Mouse (Mus musculus) C2C12 (cell line): ENCODE data around the gene Dnaaf5.

Experiments used
- CEBPB ChIP-seq: IDR thresholded peaks from one replicate; pipeline ENCODE4 v1.6.1; 2011; ENCODE audit warnings: low read depth, mild to moderate bottlenecking, control low read depth, moderate library complexity
- CTCF ChIP-seq: IDR thresholded peaks from one replicate; pipeline ENCODE4 v1.5.1; 2011; ENCODE audit not compliant: control insufficient read depth, insufficient read depth, insufficient read length
- FOSL1 ChIP-seq: IDR thresholded peaks from one replicate; pipeline ENCODE4 v1.8.0; 2011; ENCODE audit warnings: mild to moderate bottlenecking, low read length; ENCODE audit not compliant: poor library complexity, insufficient read depth, severe bottlenecking
- MAX ChIP-seq: IDR thresholded peaks from one replicate; pipeline ENCODE4 v1.6.1; 2011; ENCODE audit warnings: mild to moderate bottlenecking, control low read depth
- USF1 ChIP-seq: IDR thresholded peaks from one replicate; pipeline ENCODE4 v1.6.1; 2011; ENCODE audit warnings: low read depth, mild to moderate bottlenecking, control low read depth, moderate library complexity

- TF ChIP-seq CTCF (no peak), MAX (no peak), USF1 (no peak), CEBPB (no peak), FOSL1 (no peak)
Measured at GRCm38 (mm10) chr5:139206081-139206480, 56.1 kb downstream of the Dnaaf5 start.
